Mouse (Mus musculus): ENCODE data around the gene Srek1ip1. TPM values are rescaled to one million over a fixed set of nuclear protein-coding genes. Genes with fewer than 3 reads are reported as not detected.

Gene Srek1ip1
- polyA plus RNA-seq, 1 experiment from 2014 or later, result 23.8 TPM

GRCm38 (mm10) chr13:104863127-104863979 is 71.1 kb downstream of the Srek1ip1 start, which contains the start of gene Shisal2b:
Shisal2b (minus strand) TSS chr13:104863893.
- Histone ChIP-seq H3K36me3 (replicated peaks) (no peaks in the 10 kb centered on the region), H3K9me3 (no peaks in the 10 kb centered on the region), H3K9ac (peak within 1 kb of the TSS; percentile 55), H3K27me3 (peaks cover 35% of the 10 kb centered on the region), H3K4me1 (peaks cover 7% of the 10 kb centered on the region; the same call in 1 of the 2 replicates), H3K27ac (no peak within 1 kb of the TSS), H3K4me2 (peak within 1 kb of the TSS; percentile 86), H3K4me3 (replicated peaks) (peak within 1 kb of the TSS; percentile 49)
- WGBS, result 3% methylated on average over 38 of the region's 38 CpGs
- peak; percentile 90 for ATAC-seq (ENCODE audit: low FRiP score)

GRCm38 (mm10) chr13:104866726-104867125 is 74.4 kb downstream of the Srek1ip1 start:
- Histone ChIP-seq H3K9me3 (no peaks in the 10 kb centered on the region), H3K27me3 (peaks cover 30% of the 10 kb centered on the region), H3K9ac (no peak overlapping the region), H3K36me3 (replicated peaks) (no peaks in the 10 kb centered on the region), H3K4me2 (no peak overlapping the region), H3K4me3 (replicated peaks) (no peak overlapping the region), H3K4me1 (peaks cover 7% of the 10 kb centered on the region; the same call in 1 of the 2 replicates), H3K27ac (no peak overlapping the region)
- 88% methylated on average over 5 of the region's 5 CpGs for WGBS
- no peak for ATAC-seq (ENCODE audit: low FRiP score)

GRCm38 (mm10) chr13:104869907-104870306 is 77.6 kb downstream of the Srek1ip1 start:
- Histone ChIP-seq H3K27ac (no peak overlapping the region), H3K9ac (no peak overlapping the region), H3K36me3 (replicated peaks) (no peaks in the 10 kb centered on the region), H3K9me3 (no peaks in the 10 kb centered on the region), H3K27me3 (peaks cover 4% of the 10 kb centered on the region), H3K4me1 (no peaks in the 10 kb centered on the region), H3K4me3 (replicated peaks) (no peak overlapping the region), H3K4me2 (no peak overlapping the region)
- 87% methylated on average over 2 of the region's 2 CpGs for WGBS
- ATAC-seq (ENCODE audit: low FRiP score), result no peak

GRCm38 (mm10) chr13:104878508-104878907 is 86.2 kb downstream of the Srek1ip1 start:
- no peaks in the 10 kb centered on the region for H3K9me3 ChIP-seq
- H3K27me3 ChIP-seq, result no peaks in the 10 kb centered on the region
- 82% methylated on average over 4 of the region's 4 CpGs for WGBS
- no peaks in the 10 kb centered on the region for H3K36me3 ChIP-seq (replicated peaks)
- no peak overlapping the region for H3K9ac ChIP-seq
- peaks cover 2% of the 10 kb centered on the region; the same call in 1 of the 2 replicates for H3K4me1 ChIP-seq
- no peak overlapping the region for H3K4me3 ChIP-seq (replicated peaks)
- no peak for ATAC-seq (ENCODE audit: low FRiP score)
- no peak overlapping the region for H3K4me2 ChIP-seq
- H3K27ac ChIP-seq, result no peak overlapping the region

GRCm38 (mm10) chr13:104883566-104884249 is 91.4 kb downstream of the Srek1ip1 start:
- peak overlapping the region; percentile 17; the same call in 1 of the 2 replicates for H3K4me2 ChIP-seq
- H3K4me1 ChIP-seq, result peaks cover 6% of the 10 kb centered on the region; the same call in 1 of the 2 replicates
- no peaks in the 10 kb centered on the region for H3K27me3 ChIP-seq
- 33% methylated on average over 10 of the region's 16 CpGs for WGBS
- no peak overlapping the region for H3K9ac ChIP-seq
- no peaks in the 10 kb centered on the region for H3K9me3 ChIP-seq
- H3K36me3 ChIP-seq (replicated peaks), result no peaks in the 10 kb centered on the region
- ATAC-seq (ENCODE audit: low FRiP score), result peak; percentile 75; the same call in 1 of the 2 replicates
- H3K27ac ChIP-seq, result no peak overlapping the region
- no peak overlapping the region for H3K4me3 ChIP-seq (replicated peaks)

- no peak for ATAC-seq (ENCODE audit: low FRiP score)
- WGBS, result 73% methylated on average over 8 of the region's 8 CpGs
- Histone ChIP-seq H3K4me2 (no peak overlapping the region), H3K9ac (no peak overlapping the region), H3K4me1 (peaks cover 6% of the 10 kb centered on the region; the same call in 1 of the 2 replicates), H3K27me3 (no peaks in the 10 kb centered on the region), H3K4me3 (replicated peaks) (no peak overlapping the region), H3K27ac (no peak overlapping the region), H3K9me3 (no peaks in the 10 kb centered on the region), H3K36me3 (replicated peaks) (no peaks in the 10 kb centered on the region)
Measured at GRCm38 (mm10) chr13:104886308-104887032, 94.2 kb downstream of the Srek1ip1 start.

Other genes with a start within 250 kb of the Srek1ip1 start
- 31.7 and 35.3 TPM in 2 replicates for gene Cwc27, start 24.7 kb downstream of the Srek1ip1 start, polyA plus RNA-seq (2016; fragmentation: Nextera tagmentation; extraction: Ambion mirVana)
- gene Shisal2b, start 71.4 kb downstream of the Srek1ip1 start, polyA plus RNA-seq (2016; fragmentation: Nextera tagmentation; extraction: Ambion mirVana), result not detected in 2 replicates

Measured in forebrain, embryonic 12.5 days (tissue).